Mouse (Mus musculus) brain, adult 2 months (tissue): ENCODE results near the gene Prrx2.
A peak's percentile ranks its signal among the peaks of the same experiment; 100 is the strongest.

ENCODE experiments used
- DNase-seq: peaks from one replicate; pipeline ENCODE4 v3.0.0; 2011; ENCODE audit warnings: low read depth, low spot score

Gene Prrx2

GRCm38 (mm10) chr2:30870863-30871262, 36.1 kb downstream of the Prrx2 start:
- DNase-seq, result peak; percentile 26

- no peak for DNase-seq
These were observed 37.9 kb downstream of the Prrx2 start for GRCm38 (mm10) chr2:30872669-30873068.

- no peak for DNase-seq
These were observed 39.7 kb downstream of the Prrx2 start for GRCm38 (mm10) chr2:30874445-30874844.

GRCm38 (mm10) chr2:30875096-30875495, 40.3 kb downstream of the Prrx2 start:
- no peak for DNase-seq

- DNase-seq, result peak; percentile 20
These were observed 41.1 kb downstream of the Prrx2 start for GRCm38 (mm10) chr2:30875621-30876432.

GRCm38 (mm10) chr2:30879481-30879880, 44.7 kb downstream of the Prrx2 start:
- no peak for DNase-seq

- DNase-seq, result no peak
These were observed 46.4 kb downstream of the Prrx2 start for GRCm38 (mm10) chr2:30881215-30881614.

- no peak for DNase-seq
These were observed 50.1 kb downstream of the Prrx2 start for GRCm38 (mm10) chr2:30884852-30885373.

- DNase-seq, result peak; percentile 85
These were observed 50.8 kb downstream of the Prrx2 start for GRCm38 (mm10) chr2:30885453-30886163.

GRCm38 (mm10) chr2:30891002-30891401, 56.2 kb downstream of the Prrx2 start:
- DNase-seq, result peak; percentile 69

GRCm38 (mm10) chr2:30893399-30893798, 58.6 kb downstream of the Prrx2 start:
- no peak for DNase-seq

- DNase-seq, result no peak
These were observed 59.2 kb downstream of the Prrx2 start for GRCm38 (mm10) chr2:30893946-30894345.

GRCm38 (mm10) chr2:30897291-30897690, 62.5 kb downstream of the Prrx2 start:
- no peak for DNase-seq

GRCm38 (mm10) chr2:30899397-30900069, 64.8 kb downstream of the Prrx2 start:
- DNase-seq, result no peak

GRCm38 (mm10) chr2:30901646-30902160, 66.9 kb downstream of the Prrx2 start:
- DNase-seq, result no peak

- no peak for DNase-seq
These were observed 67.5 kb downstream of the Prrx2 start for GRCm38 (mm10) chr2:30902256-30902655.

GRCm38 (mm10) chr2:30902726-30903722, 68.3 kb downstream of the Prrx2 start:
- no peak for DNase-seq

GRCm38 (mm10) chr2:30904231-30904630, 69.5 kb downstream of the Prrx2 start:
- DNase-seq, result no peak

GRCm38 (mm10) chr2:30904991-30905390, 70.2 kb downstream of the Prrx2 start:
- DNase-seq, result peak; percentile 26

GRCm38 (mm10) chr2:30905906-30906305, 71.1 kb downstream of the Prrx2 start:
- no peak for DNase-seq

- no peak for DNase-seq
These were observed 71.9 kb downstream of the Prrx2 start for GRCm38 (mm10) chr2:30906641-30907040.
